Mouse (Mus musculus) bone marrow macrophage, adult 2 months (primary cell): ENCODE measurements around the gene Med20.

Source experiments
- CTCF ChIP-seq: IDR thresholded peaks from 2 replicates; pipeline ENCODE4 v1.5.1; 2012; ENCODE audit warnings: low read depth, mild to moderate bottlenecking, low read length, moderate library complexity
- POLR2A ChIP-seq: IDR thresholded peaks from 2 replicates; pipeline ENCODE4 v1.6.1; 2012; ENCODE audit warnings: mild to moderate bottlenecking, low read depth, low read length, borderline replicate concordance

- TF ChIP-seq POLR2A (no peak), CTCF (no peak; the same call in 1 of the 2 replicates)
These were observed 17.7 kb downstream of the Med20 start for GRCm38 (mm10) chr17:47628851-47629676.
